Mouse (Mus musculus): ENCODE data around the gene Kif2b.

Gene Kif2b

GRCm38 (mm10) chr11:91577317-91577716, at the start of gene Kif2b:
TSS of gene Kif2b (minus strand) at chr11:91577558.
- no peak for DNase-seq (ENCODE audit: low read depth, low spot score)

DNA sequence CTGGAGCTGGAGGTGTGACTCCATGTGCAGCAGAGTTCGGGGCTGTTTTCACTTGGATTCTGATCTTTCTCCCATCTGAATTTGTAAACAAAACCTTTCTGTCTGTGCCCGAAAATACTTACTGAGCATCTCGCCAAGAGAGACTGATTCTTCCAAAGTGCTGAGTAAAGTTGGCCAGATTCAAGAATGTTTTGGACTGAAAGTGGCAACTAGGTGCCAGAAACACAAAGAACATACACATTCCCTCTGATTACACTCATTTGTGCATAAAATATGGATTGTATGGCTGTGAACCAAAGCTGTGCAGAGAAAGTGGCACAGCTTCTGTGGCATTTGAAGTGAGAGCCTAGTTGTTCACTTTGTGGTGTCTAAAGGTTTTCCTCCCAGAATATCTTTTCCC, 15.7 kb upstream of the Kif2b start:
- DNase-seq (ENCODE audit: low read depth, low spot score) = no peak

- DNase-seq (ENCODE audit: low read depth, low spot score) = no peak
Measured at GRCm38 (mm10) chr11:91576856-91577255, 502 bp downstream of the Kif2b start.

DNA sequence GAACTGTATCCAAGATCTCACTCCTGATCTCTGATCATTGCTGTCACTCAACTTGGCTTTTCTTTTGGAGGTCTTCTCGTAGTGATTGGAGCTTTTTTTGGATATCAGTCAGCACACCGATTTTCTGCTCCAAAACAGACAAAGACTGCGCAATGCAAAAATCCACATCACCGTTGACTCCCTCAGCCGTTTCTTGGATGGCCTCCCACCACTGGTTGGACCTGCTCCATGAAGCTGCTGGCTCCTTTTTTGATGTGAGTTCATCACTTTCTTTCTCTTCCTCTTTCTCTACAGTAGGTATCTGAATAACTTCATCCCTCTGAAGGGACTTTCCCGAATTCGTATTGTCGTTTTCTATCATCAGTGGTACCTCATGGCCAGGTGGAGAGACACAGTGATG, 2.0 kb downstream of the Kif2b start:
- no peak for DNase-seq (ENCODE audit: low read depth, low spot score)

GRCm38 (mm10) chr11:91574477-91574876, 2.9 kb downstream of the Kif2b start:
- no peak for DNase-seq (ENCODE audit: low read depth, low spot score)

DNA sequence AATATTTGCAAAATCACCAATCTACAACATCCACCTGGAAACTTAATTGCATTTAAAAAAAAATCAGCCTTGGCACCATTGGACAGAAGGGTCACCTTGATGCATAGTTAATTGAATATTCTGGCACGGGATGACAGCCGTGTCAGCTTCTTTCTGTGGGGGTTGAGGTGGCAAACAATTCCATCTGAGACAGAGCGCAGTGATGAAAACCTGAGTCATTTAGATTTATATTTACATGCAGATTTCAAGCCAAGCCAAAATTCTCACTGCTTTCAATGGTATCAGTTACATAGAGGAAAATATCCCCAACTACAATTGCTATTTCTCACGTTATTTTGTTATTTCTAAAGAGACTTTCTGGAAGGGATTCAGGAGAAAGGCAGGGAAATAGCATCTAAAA, 46.6 kb downstream of the Kif2b start:
- DNase-seq (ENCODE audit: low read depth, low spot score) = no peak

All from 3T3-L1 (cell line).